Mouse (Mus musculus) kidney, postnatal 25 days (tissue): ENCODE measurements around the gene Adgrf5.
"Not testable (repeated sequence)": the region's sequence is repeated elsewhere in the genome, so short reads cannot be mapped to it uniquely, and the experiment has no call there.

ENCODE experiments used
- DNase-seq, 2 experiments: peaks; one replicate each; pipeline ENCODE4 v3.0.0; 2021; ENCODE audit warnings: mixed read lengths in 2 of 2

Gene Adgrf5

DNA sequence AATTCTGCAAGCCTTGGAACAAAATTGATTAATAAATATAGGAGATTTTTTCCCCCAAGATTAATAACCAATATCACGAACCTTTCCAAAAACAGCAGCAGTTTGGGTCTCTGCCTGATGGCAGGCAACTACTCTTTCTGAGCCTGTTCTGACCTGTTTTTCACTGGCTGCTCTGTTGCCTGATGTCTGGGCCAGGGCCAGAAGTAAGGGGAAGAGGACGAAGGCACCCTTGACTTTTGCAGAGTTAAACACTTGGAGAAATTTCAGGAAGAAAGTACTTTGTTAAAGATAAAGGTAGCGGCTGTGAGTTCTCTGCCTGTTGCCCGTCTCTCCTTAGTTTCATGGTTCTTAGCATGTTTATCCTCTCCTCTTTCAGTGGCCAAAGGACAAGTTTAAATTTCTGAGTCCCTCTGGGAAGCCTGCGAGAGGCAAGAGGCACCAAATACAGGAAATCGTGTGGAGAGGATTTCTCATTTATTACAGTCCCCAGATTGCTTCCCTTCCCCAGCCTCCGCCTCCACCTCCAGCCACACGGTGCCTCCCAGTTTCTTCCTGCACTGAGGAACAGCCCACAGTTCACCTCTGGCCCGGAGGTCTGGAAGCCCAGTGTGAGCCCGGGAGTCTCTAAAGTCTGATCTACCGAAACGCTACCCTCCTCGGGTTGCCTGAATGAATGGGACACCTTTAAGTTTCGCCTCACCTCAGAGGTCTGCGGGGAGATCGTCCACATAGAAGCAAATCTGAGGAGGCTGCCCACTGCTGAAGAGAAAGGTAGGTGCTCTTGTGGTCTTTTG lies at the start of gene Adgrf5:
Adgrf5 (plus strand) TSS at position 626 of the 794 bp plus-strand sequence.
- peak; percentile 64 to 80 for DNase-seq

DNA sequence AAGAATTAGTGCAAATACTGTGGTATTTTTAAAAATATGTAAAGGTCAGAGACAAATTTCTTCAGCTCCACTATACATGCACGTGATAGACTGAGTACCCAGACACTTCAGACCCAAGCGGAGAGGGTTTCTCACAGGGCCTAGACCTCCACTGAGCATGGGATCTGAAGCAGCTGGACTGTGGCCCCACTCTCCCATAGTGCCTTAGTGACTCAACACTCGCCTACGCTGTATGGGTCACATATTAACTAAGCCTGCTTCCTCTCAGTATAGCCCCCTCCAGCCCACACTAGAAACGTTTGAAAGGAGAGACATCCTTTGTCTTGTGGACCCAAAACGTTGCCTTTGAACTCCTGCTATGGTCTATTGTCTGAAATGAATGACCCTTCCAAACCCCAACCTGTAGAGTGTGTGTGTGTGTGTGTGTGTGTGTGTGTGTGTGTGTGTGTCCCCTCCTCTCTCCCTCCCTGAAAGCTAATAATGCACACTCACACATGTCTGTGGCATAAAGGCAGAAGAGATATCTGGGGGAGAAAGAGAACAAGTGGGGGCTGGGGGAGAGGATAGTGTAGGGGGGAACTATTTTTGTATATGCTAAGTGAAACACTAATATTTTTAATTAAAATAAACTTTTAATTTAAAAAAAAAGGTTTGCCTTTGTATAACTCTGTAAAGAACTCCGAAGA lies 34.1 kb upstream of the Adgrf5 start:
- peak in 1 of 2 experiments; percentile 51 for DNase-seq

GRCm38 (mm10) chr17:43326726-43327700 lies 33.2 kb upstream of the Adgrf5 start:
- peak; percentile 69 to 78 for DNase-seq

DNA sequence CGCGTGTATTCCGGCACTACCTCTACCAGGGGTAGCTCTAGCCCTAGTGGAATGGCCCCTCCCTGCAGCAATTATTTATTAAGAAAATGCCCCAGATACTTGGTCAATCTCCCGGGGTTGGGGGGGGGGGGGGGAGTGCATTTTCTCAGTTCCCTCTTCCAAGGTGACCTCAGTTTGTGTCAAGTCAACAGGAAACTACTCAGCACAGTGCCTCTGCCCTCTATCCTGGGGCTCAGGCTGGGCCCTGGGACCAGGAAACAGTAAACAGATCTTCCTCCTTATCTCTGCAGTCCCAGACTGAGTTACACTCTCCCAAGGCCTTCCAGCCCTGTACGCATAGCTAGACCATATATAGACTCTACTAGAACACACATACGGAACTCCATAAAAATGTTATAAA lies 32.4 kb upstream of the Adgrf5 start:
- DNase-seq = no peak

DNA sequence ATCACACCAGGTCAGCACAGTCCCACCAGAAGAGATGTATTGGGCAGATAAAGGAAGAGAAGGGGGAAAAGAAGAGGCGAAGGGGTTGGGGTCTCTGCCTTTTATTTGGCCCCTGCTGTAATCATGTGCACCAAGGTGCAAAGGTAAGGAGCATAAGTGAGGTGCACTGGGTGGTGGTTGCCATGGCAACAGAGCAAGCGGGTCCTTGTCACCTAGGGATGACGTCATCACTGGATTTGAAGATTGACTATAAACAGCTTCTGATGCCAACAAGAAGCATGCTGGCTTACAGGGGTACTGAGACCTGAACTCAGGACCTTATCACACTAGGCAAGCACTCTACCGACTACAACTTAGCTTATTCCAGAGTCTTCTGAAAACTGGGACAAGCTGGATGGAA lies 31.0 kb upstream of the Adgrf5 start:
- no peak for DNase-seq

DNA sequence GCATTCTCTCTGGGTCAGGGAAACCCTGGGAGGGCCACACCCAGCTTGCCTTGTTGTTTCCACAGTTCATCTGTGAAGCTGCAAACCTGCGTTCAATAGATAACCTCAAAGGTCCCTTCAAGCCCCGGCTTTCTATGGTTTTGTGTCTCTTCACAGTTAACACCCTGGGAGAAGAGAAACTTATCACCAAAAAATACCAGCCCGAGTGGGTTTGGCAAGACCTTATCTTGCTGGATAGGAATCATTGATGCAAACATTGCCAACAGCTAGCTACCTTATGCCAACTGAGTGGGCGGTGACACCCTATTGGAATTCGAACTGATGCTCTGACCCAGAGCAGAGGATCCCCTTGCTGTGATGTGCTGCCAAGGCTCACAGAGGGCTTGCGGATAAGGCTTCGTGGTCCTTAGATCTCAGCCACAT lies 30.5 kb upstream of the Adgrf5 start:
- DNase-seq = no peak

DNA sequence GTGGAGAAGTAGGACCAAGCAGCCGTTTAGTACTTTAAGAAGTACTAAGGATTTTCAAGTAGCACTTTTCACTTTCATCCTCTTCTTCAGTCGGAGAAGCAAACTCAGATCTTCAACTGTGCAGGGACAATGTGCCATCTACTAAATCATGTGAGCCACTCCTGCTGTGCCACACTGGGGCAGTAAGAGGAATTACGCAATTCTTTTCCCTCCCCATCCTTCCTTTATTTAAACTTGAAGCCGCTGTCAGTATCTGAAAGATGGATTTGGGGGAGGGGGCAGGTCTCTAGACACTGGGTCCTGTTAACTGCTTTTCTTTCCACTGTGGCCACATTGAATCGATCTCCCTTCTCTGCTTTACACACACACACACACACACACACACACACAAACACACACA lies 27.6 kb upstream of the Adgrf5 start:
- DNase-seq = no peak

GRCm38 (mm10) chr17:43334074-43334473 lies 26.2 kb upstream of the Adgrf5 start:
- DNase-seq = no peak

- DNase-seq = no peak
Measured at GRCm38 (mm10) chr17:43337643-43338042, 22.6 kb upstream of the Adgrf5 start.

DNA sequence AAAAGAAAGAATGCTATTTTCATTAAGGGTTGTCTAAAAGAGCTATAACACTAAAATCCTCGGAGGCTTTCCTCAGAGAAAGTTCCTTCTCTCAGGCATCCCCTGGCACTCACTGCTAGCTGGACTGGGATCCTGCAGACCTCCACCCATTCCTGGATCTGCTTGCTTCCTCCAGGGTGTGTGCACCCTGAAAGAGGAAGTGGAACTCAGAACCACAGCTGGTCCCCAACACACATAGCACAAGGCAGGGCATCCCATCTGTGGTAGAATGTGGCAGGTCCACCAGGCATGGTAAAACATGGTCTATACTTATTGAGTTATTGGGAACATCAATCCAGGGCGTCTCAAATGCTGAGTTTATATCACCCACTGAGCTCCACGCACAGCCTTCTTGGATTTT lies 22.0 kb upstream of the Adgrf5 start:
- no peak for DNase-seq

DNA sequence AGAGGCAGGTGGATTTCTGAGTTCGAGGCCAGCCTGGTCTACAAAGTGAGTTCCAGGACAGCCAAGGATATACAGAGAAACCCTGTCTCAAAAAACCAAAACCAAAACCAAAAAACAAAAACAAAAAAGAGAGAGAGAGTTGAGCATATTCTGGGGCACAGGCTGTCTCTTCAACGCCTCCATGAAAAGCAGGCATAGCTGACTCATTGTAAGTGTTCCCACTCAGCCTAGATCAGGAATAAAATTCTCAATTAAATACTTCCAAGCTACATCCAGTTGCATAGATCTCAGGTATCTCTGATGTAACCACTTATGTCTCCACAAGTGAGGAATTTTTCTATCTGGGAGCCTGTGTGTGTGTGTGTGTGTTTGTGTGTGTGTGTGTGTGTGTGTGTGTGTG lies 13.8 kb upstream of the Adgrf5 start:
- not testable (repeated sequence) for DNase-seq

DNA sequence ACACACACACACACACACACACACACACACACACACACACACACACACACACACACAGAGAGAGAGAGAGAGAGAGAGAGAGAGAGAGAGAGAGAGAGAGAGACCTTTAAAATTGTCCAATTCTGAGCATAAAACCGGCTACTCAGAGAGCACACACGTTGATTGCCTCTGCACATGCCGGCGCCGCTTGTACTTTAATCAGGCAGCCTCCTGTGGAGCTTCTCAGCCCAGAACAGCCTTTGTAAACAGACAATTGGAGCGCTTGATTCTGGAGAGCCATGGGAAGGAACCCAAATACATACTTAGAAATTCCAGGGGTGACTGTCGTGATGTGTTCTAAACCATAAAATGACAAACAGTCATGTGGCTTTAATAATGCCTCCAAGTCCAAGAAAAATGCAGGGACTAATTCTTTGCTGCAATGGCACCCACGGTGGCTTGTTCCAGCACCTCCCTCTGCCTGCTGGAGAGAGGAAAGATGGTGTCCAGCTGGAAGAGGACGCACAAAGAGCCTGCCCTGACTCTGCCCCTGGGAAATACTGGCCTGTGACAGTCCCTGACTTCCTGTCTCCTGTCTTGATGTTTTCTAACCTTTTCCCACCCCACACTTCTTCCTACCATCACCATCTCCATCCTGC lies 2.2 kb upstream of the Adgrf5 start:
- DNase-seq = no peak

DNA sequence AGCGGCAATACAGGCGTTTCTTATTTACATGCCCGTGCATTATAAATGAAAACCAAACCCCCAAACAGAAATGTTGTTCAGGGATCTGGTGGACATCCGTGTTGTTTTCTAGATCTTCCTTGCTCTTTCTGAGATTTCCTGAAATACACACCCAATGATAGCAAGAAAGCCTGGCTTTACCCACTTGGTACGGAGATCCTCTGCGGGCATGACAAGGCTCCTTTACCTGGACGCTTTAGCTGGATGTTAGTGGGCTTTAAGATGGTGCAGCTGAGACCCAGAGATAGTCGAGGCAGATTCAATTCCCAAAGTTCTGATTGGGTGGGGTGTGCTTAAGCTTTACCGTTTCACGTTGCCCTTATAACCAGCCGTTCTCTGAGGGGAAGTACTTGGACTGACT lies 770 bp downstream of the Adgrf5 start:
- DNase-seq = no peak

- DNase-seq = peak; percentile 44 to 65
Measured at GRCm38 (mm10) chr17:43362362-43362761, 2.1 kb downstream of the Adgrf5 start.

- no peak for DNase-seq
Measured at GRCm38 (mm10) chr17:43362881-43363280, 2.6 kb downstream of the Adgrf5 start.

DNA sequence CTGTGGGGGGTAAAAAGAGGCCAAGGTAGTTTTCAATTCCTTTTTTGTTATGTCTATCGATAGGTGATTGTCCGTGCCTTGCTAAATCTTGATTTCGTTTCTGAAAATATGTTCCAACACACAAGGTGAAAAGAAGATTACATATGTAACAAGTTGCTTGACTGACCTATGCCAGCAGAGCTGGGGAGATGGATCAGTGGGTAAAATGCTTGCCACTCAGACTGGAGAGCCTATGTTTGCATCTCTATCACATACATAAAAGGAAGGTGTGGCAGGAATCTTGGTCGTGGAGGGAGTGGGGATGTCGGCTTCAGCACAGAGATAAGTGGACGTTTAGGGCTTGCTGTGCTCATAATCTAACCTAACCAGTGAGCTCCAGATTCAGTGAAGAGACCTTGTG lies 3.7 kb downstream of the Adgrf5 start:
- DNase-seq = no peak

DNA sequence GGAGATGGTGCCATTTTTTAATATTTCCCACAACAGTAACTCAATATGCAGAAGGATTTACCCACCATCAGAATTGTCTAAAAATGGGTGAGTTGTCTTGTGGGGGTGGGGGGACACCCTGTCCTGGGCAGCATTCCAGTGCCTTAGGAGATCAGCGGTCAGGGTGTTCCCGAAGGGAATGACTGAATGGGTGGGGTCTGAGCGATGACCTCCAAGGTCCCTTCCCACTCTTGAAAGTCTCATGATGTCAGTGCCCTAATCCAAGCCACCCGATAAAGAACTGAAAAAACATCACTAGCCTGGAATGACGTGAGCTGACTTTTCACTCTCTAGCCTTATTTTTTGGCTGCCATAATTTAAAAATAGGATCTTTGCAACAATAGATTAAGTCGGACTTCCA lies 5.0 kb downstream of the Adgrf5 start:
- DNase-seq = peak; percentile 48 to 79

DNA sequence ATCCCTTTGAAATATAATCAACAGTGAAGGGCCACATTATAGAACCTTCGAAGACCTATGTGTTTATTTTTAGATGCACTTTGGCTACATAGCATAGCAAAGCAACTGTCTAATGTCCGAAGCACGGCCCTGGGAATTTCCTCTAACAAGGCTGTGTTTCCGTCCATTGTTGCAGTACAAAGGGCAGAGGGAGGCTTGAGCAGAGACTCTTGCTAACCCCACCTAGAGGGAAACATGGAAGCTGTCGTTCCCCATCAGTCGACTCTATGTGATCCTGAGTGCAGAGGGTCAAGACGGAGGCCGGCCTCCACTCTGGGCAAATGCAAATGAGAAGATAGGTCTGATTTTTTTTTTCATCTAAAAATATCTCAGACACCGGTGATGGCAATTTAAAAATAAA lies 6.2 kb downstream of the Adgrf5 start:
- DNase-seq = peak; percentile 51 to 81

DNA sequence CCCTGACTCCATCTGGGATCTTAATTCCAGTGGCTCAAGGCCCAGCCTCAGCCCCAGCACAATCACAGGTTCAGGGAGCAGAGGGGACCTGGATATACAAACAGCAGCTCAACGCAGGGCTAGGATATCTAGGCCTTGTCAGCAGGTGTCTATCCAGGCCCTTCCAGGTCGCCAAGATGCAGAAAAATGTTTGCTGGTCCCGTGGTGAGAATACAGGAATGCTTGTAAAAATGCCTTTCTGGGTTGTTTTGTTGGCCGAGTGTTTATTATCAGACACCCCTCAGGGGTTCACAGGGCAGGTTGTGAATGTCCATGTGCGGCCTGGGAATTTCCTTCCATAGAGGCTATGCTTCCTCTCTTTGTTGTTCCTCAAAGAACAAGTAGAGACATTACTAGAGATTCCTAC lies 7.9 kb downstream of the Adgrf5 start:
- DNase-seq = peak in 1 of 2 experiments; percentile 54

- no peak for DNase-seq
Measured at GRCm38 (mm10) chr17:43372604-43373003, 12.4 kb downstream of the Adgrf5 start.

- DNase-seq = no peak
Measured at GRCm38 (mm10) chr17:43374020-43374419, 13.8 kb downstream of the Adgrf5 start.

DNA sequence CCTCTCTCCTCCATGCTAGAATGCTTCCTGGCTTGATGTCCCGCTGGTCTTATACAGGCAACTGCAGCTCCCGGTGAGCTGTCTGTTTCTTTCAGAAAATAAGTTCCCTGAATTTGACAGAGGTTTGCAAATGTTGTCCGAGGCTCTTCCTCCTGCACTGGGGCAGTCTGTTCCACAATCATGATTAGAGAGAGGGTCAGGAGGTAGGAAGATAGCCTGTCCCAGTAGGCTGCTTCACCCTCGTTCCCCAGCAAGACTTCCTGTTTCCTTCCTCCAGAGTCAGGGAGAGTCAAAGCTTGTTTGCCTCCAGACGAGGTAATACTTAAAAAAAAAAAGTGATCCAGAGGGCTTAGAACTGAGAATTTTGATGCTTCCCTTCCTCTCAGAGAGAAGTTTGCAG lies 16.3 kb downstream of the Adgrf5 start:
- DNase-seq = peak in 1 of 2 experiments; percentile 61

GRCm38 (mm10) chr17:43378703-43379102 lies 18.5 kb downstream of the Adgrf5 start:
- DNase-seq = peak in 1 of 2 experiments; percentile 44
